Mouse (Mus musculus): Measurements from ENCODE around the gene Cacna1f. TPM values are rescaled to one million over a fixed set of nuclear protein-coding genes. Genes with fewer than 3 reads are reported as not detected.

The Cacna1f gene
- polyA plus RNA-seq (2014; fragmentation: Nextera tagmentation; extraction: Ambion mirVana): 0.06 TPM in 1 of 2 replicates, not detected in the other

DNA sequence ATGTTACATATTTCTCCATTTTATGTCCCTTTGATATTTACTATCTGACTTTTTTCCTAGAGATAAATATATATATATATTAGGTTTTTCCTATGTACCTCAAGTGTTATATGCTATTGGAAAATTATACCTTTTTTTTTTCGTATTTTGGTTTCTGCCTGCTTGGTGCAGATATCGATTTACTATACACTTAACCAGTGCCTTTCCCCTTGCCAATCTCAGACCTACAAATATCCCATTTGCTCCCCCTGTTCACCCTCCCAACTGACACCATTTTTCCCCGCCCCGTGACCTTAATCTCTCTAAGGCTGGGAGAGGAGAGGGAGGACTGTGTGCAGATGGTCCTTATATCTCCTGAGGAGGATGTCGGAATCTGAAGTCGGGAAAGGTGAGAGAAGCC is at the start of gene Cacna1f:
Gene Cacna1f (plus strand): TSS at position 301 of the 400 bp plus-strand sequence.
- DNase-seq (ENCODE audit: low spot score, missing footprints) (no peak), ATAC-seq (ENCODE audit: low FRiP score) (no peak)
- Histone ChIP-seq H3K27me3 (ENCODE audit: control insufficient read depth, insufficient read depth, low read length) (no peaks in the 10 kb centered on the region), H3K4me1 (ENCODE audit: control insufficient read depth, insufficient read depth, low read length) (no peaks in the 10 kb centered on the region), H3K9ac (ENCODE audit: low read length) (no peak within 1 kb of the TSS), H3K36me3 (ENCODE audit: control insufficient read depth, insufficient read depth, low read length) (no peaks in the 10 kb centered on the region), H3K9me3 (ENCODE audit: control insufficient read depth, low read length) (no peaks in the 10 kb centered on the region), H3K27ac (ENCODE audit: low read depth, low read length) (no peak within 1 kb of the TSS), H3K4me2 (no peak within 1 kb of the TSS), H3K4me3 (ENCODE audit: low read depth, low read length) (no peak within 1 kb of the TSS)
- 78% methylated on average over 6 of the region's 6 CpGs for WGBS

DNA sequence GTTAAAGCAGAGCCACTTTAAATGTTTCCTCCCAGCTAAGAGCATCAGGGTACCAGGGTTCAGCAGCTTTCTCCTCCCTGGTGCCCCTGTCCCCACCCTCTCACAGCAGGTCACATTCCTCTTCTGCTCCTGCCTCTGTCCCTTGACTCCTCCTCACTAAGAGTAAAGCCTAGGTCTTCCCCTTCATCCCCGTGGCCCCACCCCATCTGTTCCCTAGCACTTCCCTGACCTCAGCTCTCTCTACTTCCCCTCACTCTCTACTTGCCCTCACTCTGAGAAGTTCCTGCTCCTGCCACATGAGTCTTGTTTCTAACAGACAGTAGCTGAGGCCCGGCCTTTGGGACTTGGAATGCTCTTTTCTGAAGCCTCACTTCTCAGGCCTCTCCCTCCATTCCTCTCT is 43.8 kb upstream of the Cacna1f start:
- 20% methylated on average over 2 of the region's 2 CpGs for WGBS

DNA sequence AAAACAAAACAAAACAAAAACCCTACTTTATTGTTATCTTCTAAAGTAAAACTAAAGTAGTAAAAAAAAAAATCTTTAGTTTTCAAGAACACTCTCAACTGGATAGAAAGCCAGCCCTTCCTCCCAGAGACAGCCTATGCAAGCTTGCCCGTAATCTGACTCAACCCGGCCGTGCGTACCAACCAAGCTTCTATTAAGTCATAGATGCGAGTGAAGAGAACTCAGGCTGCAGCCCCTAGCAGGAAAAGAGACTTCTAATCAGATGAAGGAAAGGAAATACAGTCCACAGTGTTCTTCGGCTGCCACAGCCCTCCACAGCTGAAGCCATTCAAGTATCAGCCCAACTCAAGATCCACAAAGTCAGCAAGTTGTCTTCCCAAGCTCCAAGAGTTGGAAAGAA is 40.5 kb upstream of the Cacna1f start:
- Histone ChIP-seq H3K36me3 (ENCODE audit: control insufficient read depth, insufficient read depth, low read length) (no peaks in the 10 kb centered on the region), H3K9me3 (ENCODE audit: control insufficient read depth, low read length) (no peaks in the 10 kb centered on the region), H3K9ac (ENCODE audit: low read length) (no peak overlapping the region), H3K4me3 (ENCODE audit: low read depth, low read length) (no peak overlapping the region), H3K4me1 (ENCODE audit: control insufficient read depth, insufficient read depth, low read length) (no peaks in the 10 kb centered on the region), H3K27me3 (ENCODE audit: control insufficient read depth, insufficient read depth, low read length) (no peaks in the 10 kb centered on the region), H3K27ac (ENCODE audit: low read depth, low read length) (no peak overlapping the region), H3K4me2 (no peak overlapping the region)
- ATAC-seq (ENCODE audit: low FRiP score) (no peak), DNase-seq (ENCODE audit: low spot score, missing footprints) (no peak)
- WGBS: 82% methylated on average over 6 of the region's 6 CpGs

More for the DNA sequence above, 43.8 kb upstream of the Cacna1f start:
- no peak overlapping the region for H3K4me3 ChIP-seq (ENCODE audit: low read depth, low read length)
- no peak overlapping the region for H3K9ac ChIP-seq (ENCODE audit: low read length)
- H3K27me3 ChIP-seq (ENCODE audit: control insufficient read depth, insufficient read depth, low read length): no peaks in the 10 kb centered on the region
- H3K27ac ChIP-seq (ENCODE audit: low read depth, low read length): no peak overlapping the region
- no peaks in the 10 kb centered on the region for H3K36me3 ChIP-seq (ENCODE audit: control insufficient read depth, insufficient read depth, low read length)
- ATAC-seq (ENCODE audit: low FRiP score) (no peak), DNase-seq (ENCODE audit: low spot score, missing footprints) (no peak)
- no peaks in the 10 kb centered on the region for H3K4me1 ChIP-seq (ENCODE audit: control insufficient read depth, insufficient read depth, low read length)
- no peaks in the 10 kb centered on the region for H3K9me3 ChIP-seq (ENCODE audit: control insufficient read depth, low read length)
- no peak overlapping the region for H3K4me2 ChIP-seq

DNA sequence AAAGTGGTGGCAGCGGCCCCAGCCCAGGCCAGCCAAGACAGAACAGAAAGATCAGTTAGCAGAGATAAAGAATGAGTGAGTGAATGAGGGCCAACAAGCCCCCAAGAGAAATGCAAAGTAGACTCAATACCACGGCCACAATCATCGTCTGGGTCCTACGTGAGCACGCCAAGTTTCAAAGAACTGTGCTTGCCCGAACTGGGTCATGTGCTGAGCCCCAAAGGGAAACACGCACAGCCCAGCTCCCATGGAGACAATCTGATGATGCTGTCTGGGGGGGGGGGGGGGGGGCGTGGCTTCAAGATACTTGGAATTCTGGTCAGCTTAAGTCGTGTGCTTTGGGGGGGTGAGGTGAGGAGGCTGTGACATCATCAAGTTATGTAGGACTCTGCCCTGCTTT is 39.4 kb upstream of the Cacna1f start:
- no peaks in the 10 kb centered on the region for H3K36me3 ChIP-seq (ENCODE audit: control insufficient read depth, insufficient read depth, low read length)
- H3K9ac ChIP-seq (ENCODE audit: low read length): no peak overlapping the region
- H3K4me1 ChIP-seq (ENCODE audit: control insufficient read depth, insufficient read depth, low read length): no peaks in the 10 kb centered on the region; the same call in 1 of the 2 replicates
- ATAC-seq (ENCODE audit: low FRiP score) (peak; percentile 9; the same call in 1 of the 2 replicates), DNase-seq (ENCODE audit: low spot score, missing footprints) (no peak)
- no peaks in the 10 kb centered on the region for H3K9me3 ChIP-seq (ENCODE audit: control insufficient read depth, low read length)
- no peak overlapping the region for H3K27ac ChIP-seq (ENCODE audit: low read depth, low read length)
- 71% methylated on average over 9 of the region's 9 CpGs for WGBS
- H3K4me3 ChIP-seq (ENCODE audit: low read depth, low read length): no peak overlapping the region
- no peaks in the 10 kb centered on the region for H3K27me3 ChIP-seq (ENCODE audit: control insufficient read depth, insufficient read depth, low read length)
- no peak overlapping the region for H3K4me2 ChIP-seq

DNA sequence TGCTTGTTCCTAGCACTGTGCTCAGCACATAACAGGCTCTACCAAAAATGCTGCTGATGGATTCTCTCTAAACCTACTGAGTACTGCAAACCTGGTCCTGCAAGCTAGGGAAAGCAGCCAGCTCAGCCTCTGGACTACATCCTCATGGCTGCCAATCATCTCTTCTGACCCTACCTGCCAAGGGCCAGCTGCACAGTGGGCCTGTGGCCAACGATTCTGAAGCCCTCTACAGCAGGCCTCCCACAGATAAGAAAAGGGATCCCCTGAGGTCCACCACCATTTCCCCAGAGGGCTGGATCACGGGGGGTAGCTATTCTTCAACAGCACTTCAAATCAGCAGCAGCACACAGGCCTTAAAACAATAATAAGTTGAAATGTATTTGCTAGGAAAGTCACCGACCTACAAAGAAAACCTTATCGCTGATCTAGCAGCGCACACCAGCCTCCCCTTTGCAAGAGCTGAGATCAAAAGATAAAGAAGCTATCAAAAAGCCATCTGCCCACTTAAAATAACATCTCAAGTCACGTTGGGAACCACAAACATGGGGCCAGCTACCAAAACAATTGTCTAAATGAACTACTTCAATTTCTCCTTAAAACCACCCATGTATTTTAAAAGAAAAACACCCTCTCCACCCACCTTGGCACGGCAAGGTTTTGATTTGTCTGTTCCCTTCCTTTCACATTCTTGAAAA is 36.3 kb upstream of the Cacna1f start:
- 76% methylated on average over 7 of the region's 7 CpGs for WGBS
- H3K9ac ChIP-seq (ENCODE audit: low read length): no peak overlapping the region
- no peak overlapping the region for H3K4me3 ChIP-seq (ENCODE audit: low read depth, low read length)
- DNase-seq (ENCODE audit: low spot score, missing footprints): no peak
- H3K4me2 ChIP-seq: no peak overlapping the region
- peaks cover 10% of the 10 kb centered on the region for H3K4me1 ChIP-seq (ENCODE audit: control insufficient read depth, insufficient read depth, low read length)
- H3K27ac ChIP-seq (ENCODE audit: low read depth, low read length): no peak overlapping the region
- no peaks in the 10 kb centered on the region for H3K9me3 ChIP-seq (ENCODE audit: control insufficient read depth, low read length)
- no peak for ATAC-seq (ENCODE audit: low FRiP score)
- H3K27me3 ChIP-seq (ENCODE audit: control insufficient read depth, insufficient read depth, low read length): no peaks in the 10 kb centered on the region
- H3K36me3 ChIP-seq (ENCODE audit: control insufficient read depth, insufficient read depth, low read length): no peaks in the 10 kb centered on the region

DNA sequence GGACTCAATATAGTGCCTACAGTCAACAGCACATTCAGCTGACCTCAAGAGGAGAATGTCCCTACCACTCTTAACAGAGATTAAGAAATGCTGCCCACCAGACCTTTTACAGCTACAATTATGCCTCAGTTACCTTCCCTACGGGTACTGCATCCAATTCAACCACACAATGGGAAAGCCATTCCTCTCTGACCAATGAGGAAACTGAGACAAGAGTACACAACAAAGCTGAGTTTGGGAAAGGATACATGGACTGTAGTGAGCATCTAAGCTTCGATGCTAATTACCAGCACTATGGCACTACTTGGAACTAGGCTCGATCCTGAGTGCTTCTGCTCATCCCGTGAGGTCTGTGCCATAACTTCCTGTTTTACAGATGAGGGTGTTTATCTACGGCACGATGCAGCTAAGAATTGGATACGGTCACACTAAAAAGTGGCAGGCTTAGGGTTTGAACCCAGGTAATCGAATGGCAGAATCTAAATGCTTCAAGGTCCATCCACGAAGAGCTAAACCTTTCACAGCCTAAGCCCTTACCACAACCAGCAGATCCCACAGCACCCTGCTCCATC is 35.2 kb upstream of the Cacna1f start:
- DNase-seq (ENCODE audit: low spot score, missing footprints): no peak
- Histone ChIP-seq H3K4me1 (ENCODE audit: control insufficient read depth, insufficient read depth, low read length) (peaks cover 10% of the 10 kb centered on the region), H3K9me3 (ENCODE audit: control insufficient read depth, low read length) (no peaks in the 10 kb centered on the region), H3K27me3 (ENCODE audit: control insufficient read depth, insufficient read depth, low read length) (no peaks in the 10 kb centered on the region), H3K36me3 (ENCODE audit: control insufficient read depth, insufficient read depth, low read length) (no peaks in the 10 kb centered on the region), H3K27ac (ENCODE audit: low read depth, low read length) (no peak overlapping the region), H3K4me2 (no peak overlapping the region), H3K9ac (ENCODE audit: low read length) (no peak overlapping the region), H3K4me3 (ENCODE audit: low read depth, low read length) (no peak overlapping the region)
- WGBS: 91% methylated on average over 9 of the region's 9 CpGs
- no peak for ATAC-seq (ENCODE audit: low FRiP score)

DNA sequence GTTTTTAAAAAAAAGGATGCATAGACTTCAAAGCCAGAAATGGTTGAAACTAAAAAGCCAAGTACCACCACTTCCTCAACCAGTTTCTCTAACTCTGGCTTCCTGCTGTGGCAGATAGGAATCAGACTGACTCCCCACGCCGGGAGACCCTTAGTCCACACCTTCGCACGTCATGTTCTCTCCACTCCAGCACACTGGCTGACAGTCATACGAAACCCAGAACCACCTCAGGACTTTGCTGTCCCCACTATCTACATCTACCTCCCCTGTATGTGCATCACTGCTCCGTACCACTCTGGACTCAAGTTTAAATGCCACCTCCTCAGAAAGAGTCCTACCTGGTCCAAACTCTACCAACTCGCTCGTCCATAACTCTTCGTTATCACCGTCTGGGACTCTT is 34.4 kb upstream of the Cacna1f start:
- no peak overlapping the region for H3K9ac ChIP-seq (ENCODE audit: low read length)
- no peaks in the 10 kb centered on the region for H3K36me3 ChIP-seq (ENCODE audit: control insufficient read depth, insufficient read depth, low read length)
- no peaks in the 10 kb centered on the region for H3K27me3 ChIP-seq (ENCODE audit: control insufficient read depth, insufficient read depth, low read length)
- H3K4me1 ChIP-seq (ENCODE audit: control insufficient read depth, insufficient read depth, low read length): peaks cover 10% of the 10 kb centered on the region
- ATAC-seq (ENCODE audit: low FRiP score): no peak
- H3K4me2 ChIP-seq: no peak overlapping the region
- H3K27ac ChIP-seq (ENCODE audit: low read depth, low read length): no peak overlapping the region
- no peak for DNase-seq (ENCODE audit: low spot score, missing footprints)
- H3K9me3 ChIP-seq (ENCODE audit: control insufficient read depth, low read length): no peaks in the 10 kb centered on the region
- 90% methylated on average over 10 of the region's 10 CpGs for WGBS
- H3K4me3 ChIP-seq (ENCODE audit: low read depth, low read length): no peak overlapping the region

DNA sequence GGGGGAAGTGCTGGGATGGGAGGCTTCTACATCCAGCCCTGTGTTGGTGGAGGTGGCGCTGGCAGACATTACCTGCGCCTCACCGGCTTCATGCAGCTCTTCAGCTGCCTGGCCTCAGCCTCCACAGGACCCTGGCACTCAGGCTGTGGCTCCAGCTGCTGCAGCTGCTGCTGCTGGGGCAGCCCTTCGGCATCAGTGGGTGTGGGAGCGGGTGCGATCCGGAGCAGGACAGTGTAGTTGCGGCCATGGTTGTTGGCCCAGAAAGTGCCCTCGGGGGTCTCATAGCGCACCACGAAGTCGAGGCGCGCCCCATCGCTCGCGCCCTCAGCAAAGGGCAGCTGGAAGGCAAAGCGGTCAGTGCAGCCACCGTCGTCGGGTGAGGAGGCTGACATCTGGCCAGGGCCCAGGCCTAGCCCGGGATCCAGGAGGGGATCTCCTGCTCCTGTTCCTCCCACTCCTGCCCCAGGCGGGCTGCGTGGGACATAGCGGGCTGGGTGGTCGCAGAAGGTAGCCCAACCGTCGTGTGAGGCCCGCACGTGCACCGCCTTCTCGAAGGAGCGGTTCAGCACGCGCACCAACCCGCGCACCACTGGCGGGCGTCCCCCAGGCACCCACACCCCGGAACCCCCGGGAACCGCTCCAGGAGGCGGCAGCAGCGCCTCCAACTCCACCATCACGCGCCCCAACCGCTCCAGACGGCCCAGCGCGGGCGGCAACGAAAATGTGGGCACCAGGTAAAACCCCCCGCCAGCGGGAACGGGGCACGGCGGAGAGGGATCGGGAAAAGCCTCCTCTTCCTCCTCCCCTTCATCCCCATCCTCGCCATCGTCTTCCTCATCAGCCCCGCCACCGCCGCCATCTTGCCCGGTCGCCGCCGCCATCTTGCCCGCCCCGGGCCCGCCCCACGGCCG is 33.5 kb upstream of the Cacna1f start, which contains the start of gene Foxp3:
Gene Foxp3 (plus strand): TSS at position 469 of the 911 bp plus-strand sequence.
- H3K9me3 ChIP-seq (ENCODE audit: control insufficient read depth, low read length): no peaks in the 10 kb centered on the region
- 38% methylated on average over 46 of the region's 72 CpGs for WGBS
- H3K4me1 ChIP-seq (ENCODE audit: control insufficient read depth, insufficient read depth, low read length): peaks cover 10% of the 10 kb centered on the region
- no peaks in the 10 kb centered on the region for H3K27me3 ChIP-seq (ENCODE audit: control insufficient read depth, insufficient read depth, low read length)
- peak within 1 kb of the TSS; percentile 62 for H3K4me2 ChIP-seq
- no peaks in the 10 kb centered on the region for H3K36me3 ChIP-seq (ENCODE audit: control insufficient read depth, insufficient read depth, low read length)
- peak within 1 kb of the TSS; percentile 79 for H3K9ac ChIP-seq (ENCODE audit: low read length)
- peak; percentile 89 for DNase-seq (ENCODE audit: low spot score, missing footprints)
- H3K4me3 ChIP-seq (ENCODE audit: low read depth, low read length): peak within 1 kb of the TSS; percentile 50
- ATAC-seq (ENCODE audit: low FRiP score): peak; percentile 79
- H3K27ac ChIP-seq (ENCODE audit: low read depth, low read length): peak within 1 kb of the TSS; percentile 60; the same call in 1 of the 2 replicates
